ENCODE assay signal across 14 mouse cellular contexts in the genomic region with DNA sequence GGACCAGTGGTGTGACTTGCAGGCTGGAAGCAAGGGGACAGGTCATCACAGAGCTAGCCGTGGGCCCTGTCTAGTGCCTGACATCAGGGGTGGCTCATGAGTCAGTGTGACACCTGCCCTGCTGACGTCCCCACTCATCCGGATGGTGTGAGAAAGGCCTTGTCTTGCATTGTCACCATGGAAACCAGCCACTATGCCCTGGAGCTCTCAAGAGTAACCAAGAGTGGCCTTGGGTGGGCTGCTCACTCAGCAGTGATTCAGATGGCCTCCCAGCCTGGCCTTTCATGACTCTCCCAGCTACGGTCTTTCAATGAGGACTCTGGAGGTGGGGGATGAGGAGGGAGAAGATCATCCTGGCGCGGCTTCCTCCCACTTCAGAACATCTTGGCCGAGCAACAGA. TPM values are rescaled to one million over a fixed set of nuclear protein-coding genes. Genes with fewer than 3 reads are reported as not detected.
DNase-seq lines count a peak whose midpoint lies in the region; ATAC-seq lines count a peak whose summit lies in the region.
"Had no signal": no experiment of that assay in that cellular context is flagged by ENCODE, and none has a peak within 500 bp of the region (broad histone marks: within the 10 kb centered on the region; RNA-seq: fewer than 3 reads in every experiment).

No protein-coding gene starts in this region.

- DNase-seq in heart, adult 9 months (ENCODE audit: low spot score in 2 of 2): no peak
- peak; percentile 85 to 90 for DNase-seq in adrenal gland, adult (ENCODE audit: inconsistent age in 2 of 2, low spot score in 1 of 2)
- peak; percentile 74 to 81 for DNase-seq in adrenal gland, postnatal 36 days
- DNase-seq in midbrain, embryonic 10.5 days (ENCODE audit: low spot score): peak; percentile 48
- DNase-seq in kidney, adult 11 months: no peak
- DNase-seq in thymus, postnatal 10 days (ENCODE audit: low spot score in 2 of 2): no peak
- DNase-seq: liver, postnatal 0 days; spleen, adult 18-20 months had no signal

- H3K9ac ChIP-seq in heart, embryonic 13.5 days: no peak overlapping the region
- H3K9ac ChIP-seq: liver, postnatal 0 days had no signal

- 40% methylated on average over 7 of the region's 7 CpGs for WGBS in heart, embryonic 13.5 days
- 49% methylated on average over 7 of the region's 7 CpGs for WGBS in midbrain, embryonic 10.5 days

- H3K4me2 ChIP-seq in heart, embryonic 13.5 days: no peak overlapping the region

- no peak for ATAC-seq in heart, embryonic 13.5 days (ENCODE audit: extremely low read depth, insufficient number of reproducible peaks, low FRiP score, low TSS enrichment)
- ATAC-seq: intestine, embryonic 16.5 days; liver, postnatal 0 days had no signal

- no peaks in the 10 kb centered on the region for H3K9me3 ChIP-seq in heart, embryonic 13.5 days
- no peaks in the 10 kb centered on the region for H3K9me3 ChIP-seq in midbrain, embryonic 10.5 days (replicated peaks)
- H3K9me3 ChIP-seq: limb, embryonic 10.5 days had no signal

- H3K4me3 ChIP-seq in heart, embryonic 13.5 days: no peak overlapping the region
- no peak overlapping the region for H3K4me3 ChIP-seq in midbrain, embryonic 10.5 days
- H3K4me3 ChIP-seq: limb, embryonic 10.5 days had no signal

- no peaks in the 10 kb centered on the region for H3K27me3 ChIP-seq in heart, embryonic 13.5 days (replicated peaks)
- no peaks in the 10 kb centered on the region for H3K27me3 ChIP-seq in midbrain, embryonic 10.5 days (ENCODE audit: low read depth, poor library complexity, severe bottlenecking)

- peaks cover 29% of the 10 kb centered on the region for H3K36me3 ChIP-seq in heart, embryonic 13.5 days
- no peaks in the 10 kb centered on the region for H3K36me3 ChIP-seq in midbrain, embryonic 10.5 days
- H3K36me3 ChIP-seq: limb, embryonic 10.5 days had no signal

- peak overlapping the region; percentile 70 for H3K27ac ChIP-seq in heart, embryonic 13.5 days (replicated peaks)
- H3K27ac ChIP-seq in midbrain, embryonic 10.5 days (replicated peaks): peak overlapping the region; percentile 55
- H3K27ac ChIP-seq: limb, embryonic 10.5 days had no signal

- H3K4me1 ChIP-seq in heart, embryonic 13.5 days: peaks cover 42% of the 10 kb centered on the region
- H3K4me1 ChIP-seq in midbrain, embryonic 10.5 days: peaks cover 21% of the 10 kb centered on the region

RNA-seq across cellular contexts. Expression of a gene that starts 21.1 kb away (rescaled TPM):
- polyA plus RNA-seq in heart, embryonic 13.5 days (2015; fragmentation: Nextera tagmentation; extraction: Ambion mirVana): 0.86 and 0.93 TPM in 2 replicates
- 1 to 10 TPM in 1 of 2 experiments, not detected in 1; 1.9 TPM for total RNA-seq in adrenal gland, postnatal 36 days (2021)
- 0.40 and 2.0 TPM in 2 replicates for polyA plus RNA-seq in midbrain, embryonic 10.5 days (2016; fragmentation: Nextera tagmentation; extraction: Ambion mirVana)
- total RNA-seq: common myeloid progenitor, adult 5-6 weeks; neutrophil, adult 5-6 weeks had no signal

RNA-seq across cellular contexts. Expression of a gene that starts 32.5 kb away (rescaled TPM):
- not detected in 2 replicates for polyA plus RNA-seq in heart, embryonic 13.5 days (2015; fragmentation: Nextera tagmentation; extraction: Ambion mirVana)
- total RNA-seq in adrenal gland, postnatal 36 days (2021): not detected
- not detected in 2 replicates for polyA plus RNA-seq in midbrain, embryonic 10.5 days (2016; fragmentation: Nextera tagmentation; extraction: Ambion mirVana)
- total RNA-seq: common myeloid progenitor, adult 5-6 weeks; gastrocnemius, postnatal 4 days; neutrophil, adult 5-6 weeks had no signal
- polyA plus RNA-seq: intestine, embryonic 16.5 days; limb, embryonic 10.5 days; liver, postnatal 0 days had no signal

Comparison
In these comparisons a context has a peak if more than half of its experiments do, and no peak if none do; other contexts are left out.
1. DNase-seq: peak in adrenal gland, adult (2 of 2), adrenal gland, postnatal 36 days (2 of 2) and midbrain, embryonic 10.5 days (single experiment); none in heart, adult 9 months (0 of 2), kidney, adult 11 months (single experiment) and thymus, postnatal 10 days (0 of 2).